Mouse (Mus musculus): ENCODE data around the gene Lrp2. TPM values are rescaled to one million over a fixed set of nuclear protein-coding genes. Genes with fewer than 3 reads are reported as not detected.

The Lrp2 gene
- polyA plus RNA-seq, 1 experiment, result not detected

- Histone ChIP-seq H3K27me3 (replicated peaks) (peaks cover 4% of the 10 kb centered on the region), H3K4me1 (no peaks in the 10 kb centered on the region), H3K9me3 (no peaks in the 10 kb centered on the region), H3K36me3 (replicated peaks; ENCODE audit: low read length) (no peaks in the 10 kb centered on the region), H3K4me3 (replicated peaks) (no peak overlapping the region)
- TF ChIP-seq GATA1 (IDR thresholded peaks at IDR 0.05; ENCODE audit: borderline replicate concordance, low read length), result no peak
- no peak for TF ChIP-seq FLI1 (IDR thresholded peaks at IDR 0.05; ENCODE audit: low read length)
Observed at GRCm38 (mm10) chr2:69400866-69401604, 184.8 kb downstream of the Lrp2 start.

- H3K4me3 ChIP-seq (replicated peaks), result no peak overlapping the region
- H3K9me3 ChIP-seq, result peaks cover 6% of the 10 kb centered on the region; the same call in 1 of the 2 replicates
- no peaks in the 10 kb centered on the region for H3K36me3 ChIP-seq (replicated peaks; ENCODE audit: low read length)
- TF ChIP-seq FLI1 (IDR thresholded peaks at IDR 0.05; ENCODE audit: low read length), result no peak
- no peak for TF ChIP-seq GATA1 (IDR thresholded peaks at IDR 0.05; ENCODE audit: borderline replicate concordance, low read length)
- peaks cover 3% of the 10 kb centered on the region for H3K27me3 ChIP-seq (replicated peaks)
- H3K4me1 ChIP-seq, result no peaks in the 10 kb centered on the region
Observed at GRCm38 (mm10) chr2:69396760-69397435, 189.0 kb downstream of the Lrp2 start.

DNA sequence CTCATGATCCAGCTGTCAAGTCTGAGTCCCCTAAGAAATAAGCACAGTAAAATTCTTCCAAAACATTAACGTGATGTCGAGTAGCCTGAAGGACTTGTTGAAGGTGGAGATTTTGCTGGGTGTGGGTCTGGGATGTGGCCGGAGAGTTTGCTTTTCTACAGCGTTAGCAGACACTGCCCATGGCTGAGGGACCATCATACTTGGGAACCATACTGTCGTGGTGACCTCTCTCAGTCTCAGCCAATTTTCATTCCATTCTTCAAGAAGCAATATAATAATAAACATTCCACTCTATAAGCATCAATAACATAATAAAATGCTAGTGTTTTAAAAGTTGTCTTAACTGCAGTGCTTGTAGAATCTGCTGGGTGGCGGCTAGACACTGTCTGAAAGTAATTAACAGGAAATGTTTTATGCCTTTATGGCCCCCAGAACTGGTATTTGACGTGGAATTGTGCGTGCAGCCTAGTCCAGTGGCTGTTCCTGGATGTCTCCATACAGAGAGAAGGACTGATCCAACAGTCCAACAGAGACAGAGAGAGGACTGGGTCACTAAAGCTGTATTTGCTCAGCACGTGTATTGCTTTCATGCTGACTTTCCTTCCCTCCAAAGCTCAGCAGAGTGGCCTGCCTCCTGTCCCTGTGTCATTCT, 190.1 kb downstream of the Lrp2 start:
- no peak overlapping the region for H3K4me3 ChIP-seq (replicated peaks)
- peaks cover 6% of the 10 kb centered on the region; the same call in 1 of the 2 replicates for H3K9me3 ChIP-seq
- no peaks in the 10 kb centered on the region for H3K4me1 ChIP-seq
- no peaks in the 10 kb centered on the region for H3K36me3 ChIP-seq (replicated peaks; ENCODE audit: low read length)
- TF ChIP-seq FLI1 (IDR thresholded peaks at IDR 0.05; ENCODE audit: low read length), result no peak
- no peak for TF ChIP-seq GATA1 (IDR thresholded peaks at IDR 0.05; ENCODE audit: borderline replicate concordance, low read length)
- H3K27me3 ChIP-seq (replicated peaks), result peaks cover 2% of the 10 kb centered on the region

DNA sequence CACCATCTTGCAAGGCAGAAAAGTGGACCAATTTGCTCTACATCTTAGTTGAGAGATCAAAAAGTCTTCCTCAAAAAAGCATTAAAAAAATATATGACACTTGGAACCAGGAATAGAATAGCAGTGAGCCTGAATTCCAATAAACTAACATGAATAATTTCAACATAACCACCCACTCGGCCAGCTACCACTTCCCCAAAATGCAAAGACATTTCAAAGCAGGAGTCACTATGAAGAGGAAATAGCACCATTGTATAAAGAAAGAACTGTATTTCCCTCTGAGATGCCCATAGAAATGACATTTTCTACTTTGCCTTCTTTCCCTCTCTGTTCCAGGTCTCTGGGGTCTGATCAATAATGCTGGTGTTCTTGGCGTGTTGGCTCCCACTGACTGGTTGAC, 191.9 kb downstream of the Lrp2 start:
- TF ChIP-seq GATA1 (IDR thresholded peaks at IDR 0.05; ENCODE audit: borderline replicate concordance, low read length) (no peak), FLI1 (IDR thresholded peaks at IDR 0.05; ENCODE audit: low read length) (no peak)
- no peak overlapping the region for H3K4me3 ChIP-seq (replicated peaks)
- H3K36me3 ChIP-seq (replicated peaks; ENCODE audit: low read length), result no peaks in the 10 kb centered on the region
- peaks cover 2% of the 10 kb centered on the region for H3K27me3 ChIP-seq (replicated peaks)
- no peaks in the 10 kb centered on the region for H3K4me1 ChIP-seq
- peaks cover 6% of the 10 kb centered on the region; the same call in 1 of the 2 replicates for H3K9me3 ChIP-seq

DNA sequence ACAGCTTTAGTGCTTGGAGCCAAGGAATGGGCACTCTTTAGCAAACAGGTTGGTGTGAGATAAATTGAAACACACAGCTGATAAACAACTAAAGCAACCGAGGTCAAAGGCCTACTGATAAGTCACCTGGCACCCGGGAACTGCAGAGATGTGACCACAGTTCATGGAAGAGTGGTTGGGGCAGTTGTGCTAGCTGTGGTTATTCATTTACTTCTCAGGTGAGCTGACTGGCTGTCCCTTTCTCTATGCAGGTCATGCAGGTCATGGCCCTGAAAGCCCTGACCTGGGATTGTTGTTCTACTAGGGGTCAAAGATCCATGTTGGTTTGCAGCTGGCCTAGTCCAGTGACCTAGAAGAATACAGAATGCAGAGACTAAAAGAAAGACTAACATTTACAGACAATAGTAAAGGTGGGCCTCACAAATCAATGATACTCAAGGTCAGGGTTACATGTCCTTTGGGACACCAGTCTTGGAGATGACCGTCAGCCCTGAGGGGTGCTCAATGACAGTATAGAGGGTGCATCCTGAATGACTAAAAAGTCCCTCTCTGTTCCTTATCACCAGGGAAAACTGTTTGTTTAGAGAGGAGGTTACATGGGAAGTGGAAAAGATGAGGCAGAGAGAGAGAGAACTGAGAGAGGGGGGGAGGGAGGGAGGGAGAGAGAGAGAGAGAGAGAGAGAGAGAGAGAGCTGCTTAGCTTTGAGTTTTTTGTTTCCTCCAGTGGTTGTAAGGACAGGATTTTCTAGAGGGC, 199.6 kb downstream of the Lrp2 start:
- Histone ChIP-seq H3K36me3 (replicated peaks; ENCODE audit: low read length) (no peaks in the 10 kb centered on the region), H3K9me3 (peaks cover 3% of the 10 kb centered on the region; the same call in 1 of the 2 replicates), H3K4me1 (no peaks in the 10 kb centered on the region), H3K27me3 (replicated peaks) (peaks cover 2% of the 10 kb centered on the region), H3K4me3 (replicated peaks) (no peak overlapping the region)
- no peak for TF ChIP-seq FLI1 (IDR thresholded peaks at IDR 0.05; ENCODE audit: low read length)
- TF ChIP-seq GATA1 (IDR thresholded peaks at IDR 0.05; ENCODE audit: borderline replicate concordance, low read length), result no peak

GRCm38 (mm10) chr2:69382838-69383237, 203.0 kb downstream of the Lrp2 start:
- Histone ChIP-seq H3K4me3 (replicated peaks) (no peak overlapping the region), H3K4me1 (peaks cover 4% of the 10 kb centered on the region; the same call in 1 of the 2 replicates), H3K36me3 (replicated peaks; ENCODE audit: low read length) (no peaks in the 10 kb centered on the region), H3K9me3 (peaks cover 3% of the 10 kb centered on the region; the same call in 1 of the 2 replicates), H3K27me3 (replicated peaks) (peaks cover 4% of the 10 kb centered on the region)
- TF ChIP-seq GATA1 (IDR thresholded peaks at IDR 0.05; ENCODE audit: borderline replicate concordance, low read length), result no peak
- TF ChIP-seq FLI1 (IDR thresholded peaks at IDR 0.05; ENCODE audit: low read length), result no peak

GRCm38 (mm10) chr2:69381740-69382139, 204.1 kb downstream of the Lrp2 start:
- no peak for TF ChIP-seq GATA1 (IDR thresholded peaks at IDR 0.05; ENCODE audit: borderline replicate concordance, low read length)
- Histone ChIP-seq H3K9me3 (peaks cover 3% of the 10 kb centered on the region; the same call in 1 of the 2 replicates), H3K4me3 (replicated peaks) (no peak overlapping the region), H3K27me3 (replicated peaks) (peaks cover 4% of the 10 kb centered on the region), H3K4me1 (peaks cover 4% of the 10 kb centered on the region; the same call in 1 of the 2 replicates), H3K36me3 (replicated peaks; ENCODE audit: low read length) (no peaks in the 10 kb centered on the region)

DNA sequence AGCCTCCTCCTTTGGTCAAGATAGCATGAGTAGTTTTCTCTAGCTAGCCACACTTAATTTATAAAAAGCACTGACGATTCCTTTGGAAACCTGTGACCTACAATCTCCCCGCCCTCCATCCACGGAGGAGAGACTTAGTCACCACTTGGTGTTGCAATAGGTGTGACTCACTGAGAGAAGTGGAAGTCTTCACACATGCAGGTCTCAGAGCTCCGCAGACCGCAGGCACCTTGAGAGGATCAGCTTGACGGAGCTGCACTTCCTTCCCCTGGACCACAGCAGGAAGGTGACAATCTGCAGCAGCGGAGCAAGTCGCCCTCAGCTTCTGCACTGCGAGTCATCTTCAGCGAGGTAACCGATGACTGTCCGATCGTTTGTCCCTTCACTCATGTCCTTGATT, 205.6 kb downstream of the Lrp2 start, which contains the start of gene Dhrs9:
TSS of gene Dhrs9 (plus strand) at position 165 of the 400 bp plus-strand sequence.
- Histone ChIP-seq H3K27me3 (replicated peaks) (peaks cover 4% of the 10 kb centered on the region), H3K36me3 (replicated peaks; ENCODE audit: low read length) (no peaks in the 10 kb centered on the region), H3K9me3 (peaks cover 3% of the 10 kb centered on the region; the same call in 1 of the 2 replicates), H3K4me3 (replicated peaks) (peak within 1 kb of the TSS; percentile 84), H3K4me1 (peaks cover 4% of the 10 kb centered on the region; the same call in 1 of the 2 replicates)
- TF ChIP-seq FLI1 (IDR thresholded peaks at IDR 0.05; ENCODE audit: low read length) (no peak), GATA1 (IDR thresholded peaks at IDR 0.05; ENCODE audit: borderline replicate concordance, low read length) (no peak)

- H3K9me3 ChIP-seq, result peaks cover 3% of the 10 kb centered on the region; the same call in 1 of the 2 replicates
- no peak for TF ChIP-seq GATA1 (IDR thresholded peaks at IDR 0.05; ENCODE audit: borderline replicate concordance, low read length)
- TF ChIP-seq FLI1 (IDR thresholded peaks at IDR 0.05; ENCODE audit: low read length), result no peak
- H3K4me1 ChIP-seq, result peaks cover 4% of the 10 kb centered on the region; the same call in 1 of the 2 replicates
- peaks cover 4% of the 10 kb centered on the region for H3K27me3 ChIP-seq (replicated peaks)
- H3K4me3 ChIP-seq (replicated peaks), result no peak overlapping the region
- H3K36me3 ChIP-seq (replicated peaks; ENCODE audit: low read length), result no peaks in the 10 kb centered on the region
Observed at GRCm38 (mm10) chr2:69379801-69380200, 206.1 kb downstream of the Lrp2 start.
